Mouse (Mus musculus) midbrain, embryonic 15.5 days (tissue): Measurements from ENCODE around the gene B4galnt3. TPM values are rescaled to one million over a fixed set of nuclear protein-coding genes. Genes with fewer than 3 reads are reported as not detected.

Experiments used
- ATAC-seq: fragments of 200-750 bp; cut with Nextera tagmentation; replicated peaks from 2 replicates; pipeline ENCODE4 v1.8.0; 2017; ENCODE audit warnings: moderate TSS enrichment
- H3K27ac ChIP-seq: fragments of 300-500 bp; sonication (generic); 2 replicates; pipeline ENCODE4 v1.5.1; 2015; ENCODE audit warnings: mild to moderate bottlenecking, inconsistent platforms
- H3K27me3 ChIP-seq: fragments of 300-500 bp; sonication (generic); replicated peaks from 2 replicates; pipeline ENCODE4 v1.6.1; 2015; ENCODE audit warnings: inconsistent platforms
- H3K36me3 ChIP-seq: fragments of 300-500 bp; sonication (generic); replicated peaks from 2 replicates; pipeline ENCODE4 v1.6.1; 2015; ENCODE audit warnings: inconsistent platforms
- H3K4me1 ChIP-seq: fragments of 300-500 bp; sonication (generic); 2 replicates; pipeline ENCODE4 v1.6.1; 2015; ENCODE audit warnings: inconsistent platforms
- H3K4me2 ChIP-seq: fragments of 300-500 bp; sonication (generic); 2 replicates; pipeline ENCODE4 v1.6.1; 2015; ENCODE audit warnings: inconsistent platforms, mild to moderate bottlenecking, moderate library complexity
- H3K4me3 ChIP-seq: fragments of 300-500 bp; sonication (generic); 2 replicates; pipeline ENCODE4 v1.5.1; 2015; ENCODE audit warnings: mild to moderate bottlenecking, inconsistent platforms
- H3K9ac ChIP-seq: fragments of 300-500 bp; sonication (generic); 2 replicates; pipeline ENCODE4 v1.6.1; 2015; ENCODE audit warnings: mild to moderate bottlenecking, inconsistent platforms
- H3K9me3 ChIP-seq: fragments of 300-500 bp; sonication (generic); 2 replicates; pipeline ENCODE4 v1.6.1; 2016; ENCODE audit warnings: inconsistent platforms
- WGBS: fragments of 180-500 bp; shearing (Covaris S2); methylation state at CpG from one replicate; pipeline ENCODE4 v1.1.7; 2015; ENCODE audit warnings: mixed read lengths; 5-methylcytosine and 5-hydroxymethylcytosine counted together
- polyA plus RNA-seq: library from polyadenylated mRNA; unstranded; fragments of >200 nt; fragmentation: Nextera tagmentation; extraction: Ambion mirVana; gene quantifications from 2 replicates; pipeline ENCODE4 v1.2.1, GENCODE M21; 2015

B4galnt3 gene
- polyA plus RNA-seq = 0.11 and 0.22 TPM in 2 replicates

DNA sequence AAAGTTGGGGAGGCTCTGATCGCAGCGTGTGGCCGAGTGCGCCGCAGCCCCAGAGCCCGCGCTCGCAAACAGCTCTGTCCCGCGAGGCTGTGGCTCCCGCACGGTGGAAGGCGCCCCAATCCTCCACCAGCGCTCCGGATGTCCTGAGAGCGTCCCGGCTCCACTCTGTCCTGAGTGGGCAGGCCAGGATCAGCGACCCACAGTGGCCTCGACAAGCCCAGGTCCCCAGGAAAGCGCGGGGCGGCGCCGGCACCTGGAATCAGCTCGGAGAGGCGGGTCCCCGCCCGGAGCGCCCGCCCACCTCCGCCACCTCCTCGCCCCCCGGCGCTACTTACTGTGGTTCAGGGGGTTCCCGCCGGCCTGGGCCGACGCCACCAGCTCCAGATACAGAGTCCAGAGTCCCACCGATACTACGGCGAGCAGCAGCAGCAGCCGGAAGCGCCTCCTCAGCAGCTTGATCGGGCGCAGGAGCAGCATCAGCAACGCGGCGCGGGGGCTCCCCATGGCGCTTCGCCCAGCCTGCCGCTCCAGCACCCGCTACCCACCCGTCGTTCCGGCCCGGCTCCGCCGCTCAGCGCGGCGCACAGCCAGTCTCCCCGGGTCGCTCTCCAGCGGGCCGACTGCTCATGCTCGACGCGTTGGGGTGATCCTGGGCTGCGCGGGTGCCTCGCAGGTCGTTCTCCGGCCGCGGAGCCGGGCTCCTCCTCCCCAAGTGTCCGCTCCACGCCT, at the start of gene B4galnt3, which contains the start of gene D330020A13Rik:
Gene B4galnt3, minus strand, starts transcription at position 504 of the 729 bp plus-strand sequence.
Gene D330020A13Rik, plus strand, starts transcription at position 309 of the 729 bp plus-strand sequence.
- no peak within 1 kb of the TSS for H3K27ac ChIP-seq
- H3K4me2 ChIP-seq = peak within 1 kb of the TSS; percentile 100
- under 1% methylated on average over 76 of the region's 79 CpGs for WGBS
- peaks cover 8% of the 10 kb centered on the region; the same call in 1 of the 2 replicates for H3K4me1 ChIP-seq
- peak within 1 kb of the TSS; percentile 86 for H3K4me3 ChIP-seq
- H3K27me3 ChIP-seq = peaks cover 14% of the 10 kb centered on the region
- peak within 1 kb of the TSS; percentile 65 for H3K9ac ChIP-seq
- no peaks in the 10 kb centered on the region for H3K36me3 ChIP-seq
- peak; percentile 91 for ATAC-seq
- H3K9me3 ChIP-seq = no peaks in the 10 kb centered on the region

GRCm38 (mm10) chr6:120343992-120344391, 49.6 kb upstream of the B4galnt3 start:
- no peak overlapping the region for H3K9ac ChIP-seq
- no peak overlapping the region for H3K27ac ChIP-seq
- H3K4me3 ChIP-seq = no peak overlapping the region
- no peaks in the 10 kb centered on the region for H3K4me1 ChIP-seq
- H3K9me3 ChIP-seq = no peaks in the 10 kb centered on the region
- H3K4me2 ChIP-seq = no peak overlapping the region
- no peaks in the 10 kb centered on the region for H3K27me3 ChIP-seq
- WGBS = 54% methylated on average over 1 of the region's 1 CpGs
- ATAC-seq = no peak
- H3K36me3 ChIP-seq = peaks cover 13% of the 10 kb centered on the region

DNA sequence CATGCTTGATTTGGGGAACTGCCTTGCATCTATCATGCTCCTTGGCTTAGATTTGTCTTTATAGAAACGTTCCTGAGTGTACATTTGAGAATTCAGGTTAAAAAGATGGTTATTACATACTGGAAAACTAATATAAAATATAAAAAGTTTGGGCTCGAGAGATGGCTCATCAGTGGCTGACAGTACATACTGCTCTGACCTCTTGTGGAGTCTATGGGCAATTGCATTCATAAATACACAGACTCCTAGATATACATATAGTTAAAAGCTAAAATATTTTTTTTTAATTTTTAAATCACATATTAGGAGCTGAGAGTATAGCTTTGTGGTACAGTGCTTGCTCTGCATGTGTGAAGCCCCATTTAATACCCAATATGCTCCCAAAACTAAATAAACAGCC, 38.0 kb upstream of the B4galnt3 start:
- Histone ChIP-seq H3K9ac (no peak overlapping the region), H3K4me3 (no peak overlapping the region), H3K27ac (no peak overlapping the region), H3K9me3 (no peaks in the 10 kb centered on the region), H3K4me1 (no peaks in the 10 kb centered on the region), H3K27me3 (no peaks in the 10 kb centered on the region), H3K4me2 (no peak overlapping the region), H3K36me3 (0 out of 2 replicates have a peak, but pooled peaks cover 12% of the 10 kb centered on the region)
- ATAC-seq = no peak
- 83% methylated on average over 2 of the region's 2 CpGs for WGBS

DNA sequence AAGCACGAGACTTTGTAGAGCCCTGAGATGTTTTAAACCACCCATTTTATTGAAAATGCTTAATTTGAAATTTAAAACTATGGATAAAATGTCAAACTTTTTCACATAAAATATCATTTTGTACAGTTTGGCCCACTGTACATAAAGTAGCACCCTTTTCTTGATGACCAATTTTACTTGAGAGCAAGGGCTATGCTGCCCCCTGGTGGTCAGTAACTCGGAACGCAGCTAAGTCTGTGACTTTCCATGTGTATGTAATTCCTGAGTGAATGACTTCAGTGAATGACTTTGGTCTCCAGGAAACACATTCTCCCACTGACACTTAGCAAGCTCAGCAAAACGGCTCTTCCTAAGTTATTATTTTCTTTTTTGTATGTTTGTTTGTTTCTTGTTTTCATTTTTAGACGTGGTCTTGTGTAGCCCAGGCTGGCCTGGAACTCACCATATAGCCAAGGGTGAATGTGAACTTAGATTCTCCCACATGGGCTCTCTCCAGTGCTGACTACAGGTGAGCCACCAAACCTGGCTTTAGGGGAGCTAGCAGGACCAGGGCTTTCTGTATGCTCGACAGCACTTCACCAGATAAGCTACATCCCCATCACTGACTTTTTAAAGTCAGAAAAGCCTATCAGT, 30.1 kb upstream of the B4galnt3 start:
- Histone ChIP-seq H3K27ac (no peak overlapping the region), H3K4me2 (no peak overlapping the region), H3K4me3 (no peak overlapping the region), H3K27me3 (no peaks in the 10 kb centered on the region), H3K9me3 (no peaks in the 10 kb centered on the region), H3K36me3 (0 out of 2 replicates have a peak, but pooled peaks cover 5% of the 10 kb centered on the region), H3K9ac (no peak overlapping the region), H3K4me1 (no peaks in the 10 kb centered on the region)
- WGBS = 31% methylated on average over 6 of the region's 6 CpGs
- ATAC-seq = no peak

GRCm38 (mm10) chr6:120320369-120320768, 26.0 kb upstream of the B4galnt3 start:
- Histone ChIP-seq H3K4me2 (no peak overlapping the region), H3K9ac (no peak overlapping the region), H3K36me3 (no peaks in the 10 kb centered on the region), H3K4me1 (no peaks in the 10 kb centered on the region), H3K27me3 (no peaks in the 10 kb centered on the region), H3K27ac (no peak overlapping the region), H3K9me3 (no peaks in the 10 kb centered on the region), H3K4me3 (no peak overlapping the region)
- 65% methylated on average over 2 of the region's 2 CpGs for WGBS
- ATAC-seq = no peak

GRCm38 (mm10) chr6:120319129-120319528, 24.8 kb upstream of the B4galnt3 start:
- H3K36me3 ChIP-seq = no peaks in the 10 kb centered on the region
- no peaks in the 10 kb centered on the region for H3K27me3 ChIP-seq
- no peak overlapping the region for H3K4me3 ChIP-seq
- 94% methylated on average over 9 of the region's 9 CpGs for WGBS
- no peak for ATAC-seq
- H3K27ac ChIP-seq = no peak overlapping the region
- H3K9me3 ChIP-seq = no peaks in the 10 kb centered on the region
- H3K4me2 ChIP-seq = no peak overlapping the region
- H3K4me1 ChIP-seq = no peaks in the 10 kb centered on the region
- no peak overlapping the region for H3K9ac ChIP-seq

DNA sequence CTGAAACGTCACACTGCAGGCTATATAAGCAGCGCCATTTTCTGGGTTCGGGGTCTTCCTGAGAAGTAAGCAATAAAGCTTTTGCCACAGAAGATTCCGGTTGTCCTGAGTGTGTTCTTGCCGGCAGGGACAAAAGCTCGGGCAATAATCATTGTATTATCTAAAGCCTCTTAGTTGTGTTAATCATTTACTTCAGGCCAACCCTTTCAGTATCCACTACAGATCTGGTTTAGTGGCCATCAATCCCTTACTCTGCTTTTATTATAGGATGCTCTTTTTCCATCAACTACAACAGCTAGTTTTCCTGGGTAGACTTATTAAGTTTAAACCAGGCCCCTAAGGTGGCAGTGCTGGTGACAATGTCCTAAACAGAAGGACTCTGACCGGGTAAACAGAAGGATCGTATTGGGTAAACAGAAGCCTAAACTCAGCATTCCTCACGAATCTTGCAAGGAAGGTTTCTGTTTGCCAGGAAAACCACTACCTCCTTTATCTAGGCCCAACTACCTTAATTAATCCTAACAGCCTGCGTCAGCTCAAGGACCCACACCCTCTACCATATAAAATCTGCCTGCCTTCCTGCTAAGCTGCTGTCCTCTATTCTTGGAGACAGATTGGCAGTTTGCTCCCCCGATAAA, 24.1 kb upstream of the B4galnt3 start:
- Histone ChIP-seq H3K9me3 (no peaks in the 10 kb centered on the region), H3K27ac (no peak overlapping the region), H3K36me3 (no peaks in the 10 kb centered on the region), H3K4me3 (no peak overlapping the region), H3K9ac (no peak overlapping the region), H3K27me3 (no peaks in the 10 kb centered on the region), H3K4me1 (no peaks in the 10 kb centered on the region), H3K4me2 (no peak overlapping the region)
- no peak for ATAC-seq
- 78% methylated on average over 11 of the region's 11 CpGs for WGBS

GRCm38 (mm10) chr6:120312443-120312842, 18.1 kb upstream of the B4galnt3 start:
- Histone ChIP-seq H3K9me3 (no peaks in the 10 kb centered on the region), H3K27me3 (no peaks in the 10 kb centered on the region), H3K4me3 (no peak overlapping the region), H3K4me2 (no peak overlapping the region), H3K4me1 (no peaks in the 10 kb centered on the region), H3K27ac (no peak overlapping the region), H3K36me3 (no peaks in the 10 kb centered on the region), H3K9ac (no peak overlapping the region)
- ATAC-seq = no peak
- WGBS = 86% methylated on average over 5 of the region's 5 CpGs

DNA sequence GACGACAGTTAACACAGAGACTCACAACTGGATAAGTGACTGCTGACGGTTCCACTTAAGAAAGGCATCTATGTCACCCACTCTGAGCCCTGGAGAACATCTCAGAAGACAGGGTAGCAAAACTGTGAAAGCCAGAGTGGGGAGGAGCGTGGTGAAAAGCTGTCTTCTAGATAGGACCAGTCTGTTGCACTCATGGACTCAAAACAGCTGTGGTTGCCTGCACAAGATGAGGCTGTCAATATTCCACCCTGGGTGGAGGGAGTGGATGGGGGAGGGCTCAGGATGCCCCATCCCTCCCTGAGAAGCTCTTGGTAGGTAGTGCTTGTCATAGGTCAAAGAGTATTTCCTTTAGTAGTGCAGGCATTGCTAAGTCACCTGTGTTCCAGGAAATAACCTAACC, 15.4 kb upstream of the B4galnt3 start:
- no peaks in the 10 kb centered on the region for H3K9me3 ChIP-seq
- no peaks in the 10 kb centered on the region for H3K27me3 ChIP-seq
- no peak for ATAC-seq
- H3K9ac ChIP-seq = no peak overlapping the region
- no peak overlapping the region for H3K4me3 ChIP-seq
- H3K4me1 ChIP-seq = no peaks in the 10 kb centered on the region
- no peaks in the 10 kb centered on the region for H3K36me3 ChIP-seq
- H3K4me2 ChIP-seq = no peak overlapping the region
- WGBS = 69% methylated on average over 3 of the region's 3 CpGs
- H3K27ac ChIP-seq = no peak overlapping the region

GRCm38 (mm10) chr6:120309338-120309737, 15.0 kb upstream of the B4galnt3 start:
- no peak overlapping the region for H3K9ac ChIP-seq
- no peaks in the 10 kb centered on the region for H3K27me3 ChIP-seq
- no peak overlapping the region for H3K27ac ChIP-seq
- H3K9me3 ChIP-seq = no peaks in the 10 kb centered on the region
- no peak overlapping the region for H3K4me3 ChIP-seq
- no peaks in the 10 kb centered on the region for H3K36me3 ChIP-seq
- WGBS = 76% methylated on average over 9 of the region's 9 CpGs
- ATAC-seq = no peak
- H3K4me1 ChIP-seq = no peaks in the 10 kb centered on the region
- no peak overlapping the region for H3K4me2 ChIP-seq

- Histone ChIP-seq H3K9ac (no peak overlapping the region), H3K27me3 (no peaks in the 10 kb centered on the region), H3K27ac (no peak overlapping the region), H3K4me3 (no peak overlapping the region), H3K4me2 (no peak overlapping the region), H3K36me3 (no peaks in the 10 kb centered on the region), H3K9me3 (no peaks in the 10 kb centered on the region), H3K4me1 (no peaks in the 10 kb centered on the region)
- WGBS = 84% methylated on average over 3 of the region's 3 CpGs
- ATAC-seq = no peak
Observed at GRCm38 (mm10) chr6:120306859-120307594, 12.7 kb upstream of the B4galnt3 start.

DNA sequence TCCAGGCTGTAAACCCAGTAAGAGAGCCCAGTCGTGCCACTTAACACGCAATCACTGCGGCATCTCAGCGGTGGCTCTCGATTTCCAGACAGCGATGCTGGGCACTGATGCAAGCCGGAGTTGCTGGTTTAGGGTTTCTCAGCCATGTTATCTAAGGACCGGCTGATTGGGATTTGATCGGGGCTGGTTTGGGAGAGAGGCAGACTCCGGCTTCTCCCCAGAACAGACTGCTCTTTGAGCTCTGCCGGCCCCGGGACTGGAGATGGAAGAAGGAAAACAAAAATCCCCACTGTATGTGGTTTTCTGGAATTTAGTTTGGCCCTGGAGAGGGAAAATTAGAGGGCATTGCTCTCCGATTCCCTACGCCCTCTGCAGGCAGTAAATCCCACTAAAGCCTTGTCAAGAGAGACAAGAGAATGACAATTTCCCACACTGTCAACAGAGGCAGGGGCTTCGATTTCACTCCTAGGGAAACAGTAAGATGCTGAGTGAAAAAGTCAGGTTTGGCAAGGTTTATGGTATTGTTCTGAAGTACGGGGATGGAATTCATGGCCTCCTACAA, 8.5 kb upstream of the B4galnt3 start:
- H3K36me3 ChIP-seq = no peaks in the 10 kb centered on the region
- no peaks in the 10 kb centered on the region for H3K9me3 ChIP-seq
- no peaks in the 10 kb centered on the region for H3K4me1 ChIP-seq
- no peak overlapping the region for H3K27ac ChIP-seq
- no peak overlapping the region for H3K9ac ChIP-seq
- ATAC-seq = no peak
- WGBS = 28% methylated on average over 16 of the region's 16 CpGs
- no peaks in the 10 kb centered on the region for H3K27me3 ChIP-seq
- peak overlapping the region; percentile 32 for H3K4me2 ChIP-seq
- H3K4me3 ChIP-seq = no peak overlapping the region
